Mouse (Mus musculus) hindbrain, embryonic 11.5 days (tissue): ENCODE measurements at regions not wholly inside any gene's neighbourhood (a gene's known extent, or its start where the extent isn't known, plus 50 kb on each side); places are given as distances from the start of the nearest gene placed in this dataset.

Source experiments
- ATAC-seq: fragments of 200-750 bp; cut with Nextera tagmentation; 2 replicates; pipeline ENCODE4 v1.8.0; 2017; ENCODE audit warnings: mild to moderate bottlenecking, moderate TSS enrichment, moderate library complexity; ENCODE audit not compliant: low FRiP score
- DNase-seq: peaks from one replicate; pipeline ENCODE4 v3.0.0-alpha.2; 2015; ENCODE audit warnings: low spot score
- H3K27ac ChIP-seq: fragments of 300-500 bp; sonication (generic); 2 replicates; pipeline ENCODE4 v1.5.1; 2014; ENCODE audit warnings: mild to moderate bottlenecking, low read depth, low read length
- H3K27me3 ChIP-seq: fragments of 300-500 bp; sonication (generic); 2 replicates; pipeline ENCODE4 v1.6.1; 2014; ENCODE audit warnings: mild to moderate bottlenecking, low read length, moderate library complexity, mixed read lengths; ENCODE audit not compliant: control insufficient read depth, insufficient read depth
- H3K36me3 ChIP-seq: fragments of 300-500 bp; sonication (generic); 2 replicates; pipeline ENCODE4 v1.6.1; 2014; ENCODE audit warnings: mild to moderate bottlenecking, low read length, moderate library complexity, mixed read lengths; ENCODE audit not compliant: control insufficient read depth, insufficient read depth
- H3K4me1 ChIP-seq: fragments of 300-500 bp; sonication (generic); replicated peaks from 2 replicates; pipeline ENCODE4 v1.6.1; 2014; ENCODE audit warnings: low read length, mixed read lengths; ENCODE audit not compliant: control insufficient read depth, insufficient read depth
- H3K4me2 ChIP-seq: fragments of 300-500 bp; sonication (generic); replicated peaks from 2 replicates; pipeline ENCODE4 v1.6.1; 2014; ENCODE audit warnings: mild to moderate bottlenecking, low read depth, low read length
- H3K4me3 ChIP-seq: fragments of 300-500 bp; sonication (generic); 2 replicates; pipeline ENCODE4 v1.5.1; 2014; ENCODE audit warnings: low read depth, low read length
- H3K9ac ChIP-seq: fragments of 300-500 bp; sonication (generic); 2 replicates; pipeline ENCODE4 v1.6.1; 2014; ENCODE audit warnings: low read depth, low read length
- H3K9me3 ChIP-seq: fragments of 300-500 bp; sonication (generic); 2 replicates; pipeline ENCODE4 v1.6.1; 2016; ENCODE audit warnings: low read length; ENCODE audit not compliant: control insufficient read depth
- WGBS: fragments of 180-500 bp; shearing (Covaris S2); extraction: QIAGEN DNeasy Blood & Tissue Kit; methylation state at CpG from one replicate; pipeline ENCODE4 v1.1.7; 2014; 5-methylcytosine and 5-hydroxymethylcytosine counted together

- no peak overlapping the region for H3K9ac ChIP-seq
- H3K4me1 ChIP-seq = peaks cover 2% of the 10 kb centered on the region; the same call in 1 of the 2 replicates
- no peaks in the 10 kb centered on the region for H3K36me3 ChIP-seq
- no peak overlapping the region for H3K27ac ChIP-seq
- H3K27me3 ChIP-seq = no peaks in the 10 kb centered on the region
- DNase-seq (no peak), ATAC-seq (no peak; the same call in 1 of the 2 replicates)
- H3K4me2 ChIP-seq = no peak overlapping the region
- no peak overlapping the region for H3K4me3 ChIP-seq
- no peaks in the 10 kb centered on the region for H3K9me3 ChIP-seq
- WGBS = 37% methylated on average over 2 of the region's 2 CpGs
Measured at GRCm38 (mm10) chr1:75783206-75783605, 237.1 kb downstream of the Slc4a3 start.

DNA sequence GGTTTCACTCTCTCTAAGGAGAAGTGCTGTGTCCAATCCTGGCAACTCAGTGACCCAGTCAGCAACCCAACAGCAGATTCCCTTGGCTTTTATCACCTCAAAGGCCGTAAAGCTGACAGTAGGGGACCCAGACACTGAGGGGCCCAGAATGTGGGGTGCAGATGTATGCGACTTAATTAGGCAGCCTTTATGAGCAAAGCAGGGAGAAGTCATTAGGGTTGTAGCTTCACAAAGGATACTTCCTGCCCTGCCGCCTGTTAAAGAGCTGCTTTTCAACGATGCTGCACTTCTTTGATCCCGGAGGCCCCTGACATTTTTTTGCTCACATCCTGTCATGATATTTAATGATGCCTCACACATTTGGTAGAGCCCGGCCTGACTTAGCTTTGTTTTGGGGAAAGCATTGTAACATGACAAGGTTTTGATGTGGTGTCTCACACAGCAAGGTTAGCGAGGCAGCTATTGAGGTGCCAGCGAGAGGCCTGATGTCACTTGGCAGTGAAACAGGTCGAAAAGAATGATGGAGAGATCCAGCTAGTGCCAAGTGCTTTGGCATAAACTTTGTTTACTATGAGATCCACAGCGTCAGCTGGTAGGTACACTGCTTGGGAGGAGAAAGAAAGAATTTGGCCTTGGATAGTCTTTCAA, 240.2 kb downstream of the Slc4a3 start:
- H3K4me3 ChIP-seq = no peak overlapping the region
- no peaks in the 10 kb centered on the region for H3K36me3 ChIP-seq
- H3K4me1 ChIP-seq = no peaks in the 10 kb centered on the region
- no peaks in the 10 kb centered on the region for H3K9me3 ChIP-seq
- ATAC-seq (no peak), DNase-seq (no peak)
- 52% methylated on average over 10 of the region's 10 CpGs for WGBS
- H3K27me3 ChIP-seq = no peaks in the 10 kb centered on the region
- H3K27ac ChIP-seq = no peak overlapping the region
- H3K4me2 ChIP-seq = no peak overlapping the region
- no peak overlapping the region for H3K9ac ChIP-seq

DNA sequence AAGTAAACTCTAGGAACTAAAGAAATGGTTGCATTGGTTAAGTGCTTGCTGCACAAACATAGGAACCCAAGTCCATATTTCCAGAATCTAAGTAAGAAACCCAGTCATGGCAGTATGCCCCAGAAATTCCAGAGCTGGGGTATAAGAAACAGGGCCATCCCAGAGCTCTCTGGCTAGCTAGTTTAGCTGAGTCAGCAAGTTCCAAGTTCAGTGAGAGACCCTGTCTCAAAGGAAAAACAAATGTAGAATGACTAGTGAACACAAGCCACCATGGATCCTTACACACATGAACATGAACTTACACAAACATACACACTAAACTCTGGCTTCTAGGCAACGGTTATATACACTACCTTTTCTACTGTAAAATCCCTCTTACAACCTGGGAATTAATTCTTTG, 245.4 kb downstream of the Slc4a3 start:
- Histone ChIP-seq H3K4me1 (no peaks in the 10 kb centered on the region), H3K4me2 (no peak overlapping the region), H3K27ac (no peak overlapping the region), H3K9me3 (peaks cover 4% of the 10 kb centered on the region; the same call in 1 of the 2 replicates), H3K36me3 (no peaks in the 10 kb centered on the region), H3K4me3 (no peak overlapping the region), H3K27me3 (no peaks in the 10 kb centered on the region), H3K9ac (no peak overlapping the region)
- ATAC-seq = no peak
- 94% methylated on average over 1 of the region's 1 CpGs for WGBS
- DNase-seq = no peak

DNA sequence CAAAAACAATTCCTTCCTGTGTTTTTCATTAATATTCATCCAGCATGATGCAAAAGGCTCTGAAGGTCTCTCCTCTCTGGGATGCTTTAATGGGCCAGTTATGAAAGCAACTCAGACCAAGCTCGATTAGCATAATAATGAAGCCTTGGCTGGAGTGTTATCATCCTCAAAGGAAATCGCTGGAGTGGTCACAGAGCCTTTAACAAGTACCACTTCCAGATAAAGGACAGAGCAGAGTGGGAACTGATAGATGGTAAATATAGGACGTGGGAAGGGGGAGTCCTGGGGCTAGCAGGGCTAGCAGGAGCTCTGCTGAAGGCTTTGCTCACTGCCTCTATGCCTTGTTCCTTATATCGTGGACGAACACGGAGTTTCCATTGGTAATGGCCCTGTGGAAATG, 251.7 kb downstream of the Slc4a3 start:
- peak; percentile 27; the same call in 1 of the 2 replicates for ATAC-seq
- Histone ChIP-seq H3K27ac (no peak overlapping the region), H3K9me3 (peaks cover 2% of the 10 kb centered on the region; the same call in 1 of the 2 replicates), H3K4me2 (no peak overlapping the region), H3K36me3 (no peaks in the 10 kb centered on the region), H3K9ac (no peak overlapping the region), H3K27me3 (no peaks in the 10 kb centered on the region), H3K4me3 (no peak overlapping the region), H3K4me1 (peaks cover 3% of the 10 kb centered on the region; the same call in 1 of the 2 replicates)
- WGBS = 48% methylated on average over 6 of the region's 6 CpGs
- DNase-seq = no peak

GRCm38 (mm10) chr1:75798375-75799099, 252.5 kb downstream of the Slc4a3 start:
- WGBS = 65% methylated on average over 6 of the region's 6 CpGs
- Histone ChIP-seq H3K27ac (no peak overlapping the region), H3K4me1 (peaks cover 3% of the 10 kb centered on the region; the same call in 1 of the 2 replicates), H3K9me3 (no peaks in the 10 kb centered on the region), H3K9ac (no peak overlapping the region), H3K27me3 (no peaks in the 10 kb centered on the region), H3K36me3 (no peaks in the 10 kb centered on the region), H3K4me2 (no peak overlapping the region), H3K4me3 (no peak overlapping the region)
- no peak for DNase-seq
- no peak for ATAC-seq

- no peak overlapping the region for H3K27ac ChIP-seq
- ATAC-seq = no peak
- H3K4me2 ChIP-seq = no peak overlapping the region
- H3K4me1 ChIP-seq = no peaks in the 10 kb centered on the region
- no peak overlapping the region for H3K4me3 ChIP-seq
- H3K9me3 ChIP-seq = no peaks in the 10 kb centered on the region
- H3K27me3 ChIP-seq = no peaks in the 10 kb centered on the region
- 27% methylated on average over 2 of the region's 2 CpGs for WGBS
- H3K36me3 ChIP-seq = no peaks in the 10 kb centered on the region
- no peak for DNase-seq
- no peak overlapping the region for H3K9ac ChIP-seq
Measured at GRCm38 (mm10) chr1:75804473-75804872, 258.4 kb downstream of the Slc4a3 start.

DNA sequence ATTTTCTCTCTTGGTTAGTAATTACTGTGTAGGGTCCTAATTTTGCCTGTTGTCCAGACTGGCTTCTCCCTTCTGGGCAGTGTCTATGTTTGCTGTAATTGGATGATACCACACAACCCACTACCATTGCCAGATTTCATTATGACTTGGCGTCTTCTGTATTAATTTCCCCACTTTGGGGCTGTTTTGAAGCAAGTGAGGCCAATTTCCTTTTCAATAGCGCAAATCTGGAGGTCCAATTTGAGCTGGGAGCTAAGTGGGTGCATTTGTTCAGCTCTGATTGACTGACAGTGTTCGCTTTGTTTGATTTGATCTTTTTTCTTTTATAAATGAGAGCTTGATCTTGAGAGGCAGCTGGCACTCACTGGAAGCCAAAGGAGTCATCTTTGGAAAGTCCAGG, 266.4 kb downstream of the Slc4a3 start:
- Histone ChIP-seq H3K4me1 (no peaks in the 10 kb centered on the region), H3K27me3 (no peaks in the 10 kb centered on the region), H3K36me3 (no peaks in the 10 kb centered on the region), H3K4me2 (no peak overlapping the region), H3K9me3 (no peaks in the 10 kb centered on the region), H3K9ac (no peak overlapping the region), H3K27ac (no peak overlapping the region), H3K4me3 (no peak overlapping the region)
- no peak for DNase-seq
- WGBS = 85% methylated on average over 3 of the region's 3 CpGs
- no peak for ATAC-seq

GRCm38 (mm10) chr1:75826202-75826601, 280.1 kb downstream of the Slc4a3 start:
- no peaks in the 10 kb centered on the region for H3K4me1 ChIP-seq
- H3K9me3 ChIP-seq = no peaks in the 10 kb centered on the region
- H3K9ac ChIP-seq = no peak overlapping the region
- ATAC-seq = no peak
- no peak overlapping the region for H3K4me2 ChIP-seq
- no peak for DNase-seq
- no peaks in the 10 kb centered on the region for H3K27me3 ChIP-seq
- no peak overlapping the region for H3K27ac ChIP-seq
- H3K36me3 ChIP-seq = no peaks in the 10 kb centered on the region
- WGBS = 69% methylated on average over 5 of the region's 5 CpGs
- no peak overlapping the region for H3K4me3 ChIP-seq
